Mouse (Mus musculus) ES-Bruce4 (cell line): ENCODE measurements around the gene Calm3. TPM values are rescaled to one million over a fixed set of nuclear protein-coding genes. Genes with fewer than 3 reads are reported as not detected.

Source experiments
- H3K27ac ChIP-seq: 2 replicates; pipeline ENCODE4 v1.5.1; 2012; ENCODE audit warnings: low read length, inconsistent platforms; ENCODE audit not compliant: insufficient read depth
- H3K27me3 ChIP-seq: 2 replicates; pipeline ENCODE4 v1.6.1; 2012; ENCODE audit warnings: mild to moderate bottlenecking, low read length, inconsistent platforms; ENCODE audit not compliant: control insufficient read depth, poor library complexity, insufficient read depth, severe bottlenecking
- H3K36me3 ChIP-seq: 2 replicates; pipeline ENCODE4 v1.6.1; 2012; ENCODE audit warnings: inconsistent platforms, mild to moderate bottlenecking, low read length, moderate library complexity; ENCODE audit not compliant: control insufficient read depth, poor library complexity, insufficient read depth, severe bottlenecking
- H3K4me1 ChIP-seq: one replicate; pipeline ENCODE4 v1.8.1; 2011; ENCODE audit warnings: low read length; ENCODE audit not compliant: control insufficient read depth, insufficient read depth
- H3K4me3 ChIP-seq: 2 replicates; pipeline ENCODE4 v1.5.1; 2011; ENCODE audit warnings: low read depth, mild to moderate bottlenecking, low read length
- H3K9ac ChIP-seq: 2 replicates; pipeline ENCODE4 v1.6.1; 2012; ENCODE audit warnings: low read depth, mild to moderate bottlenecking, inconsistent platforms; ENCODE audit not compliant: poor library complexity, severe bottlenecking
- H3K9me3 ChIP-seq: replicated peaks from 2 replicates; pipeline ENCODE4 v1.6.1; 2012; ENCODE audit warnings: mild to moderate bottlenecking, low read length, inconsistent platforms; ENCODE audit not compliant: control insufficient read depth, poor library complexity, insufficient read depth, severe bottlenecking
- CTCF ChIP-seq: IDR thresholded peaks from one replicate; pipeline ENCODE4 v1.8.1; 2011; ENCODE audit warnings: low read depth, low read length
- EP300 ChIP-seq: IDR thresholded peaks from 2 replicates; pipeline ENCODE4 v1.6.1; 2011; ENCODE audit warnings: low read depth, low read length; ENCODE audit not compliant: insufficient read depth
- POLR2A ChIP-seq: IDR thresholded peaks from one replicate; pipeline ENCODE4 v1.8.1; 2011; ENCODE audit warnings: low read length; ENCODE audit not compliant: insufficient read depth
- polyA plus RNA-seq: library from polyadenylated mRNA; stranded (reverse); fragments of >200 nt; gene quantifications from 2 replicates; pipeline ENCODE4 v1.2.4, GENCODE M21; 2011; ENCODE audit warnings: low read depth; ENCODE audit not compliant: missing spikeins, insufficient read depth, insufficient read length

Calm3 gene
- polyA plus RNA-seq, 1 experiment: 358 TPM

DNA sequence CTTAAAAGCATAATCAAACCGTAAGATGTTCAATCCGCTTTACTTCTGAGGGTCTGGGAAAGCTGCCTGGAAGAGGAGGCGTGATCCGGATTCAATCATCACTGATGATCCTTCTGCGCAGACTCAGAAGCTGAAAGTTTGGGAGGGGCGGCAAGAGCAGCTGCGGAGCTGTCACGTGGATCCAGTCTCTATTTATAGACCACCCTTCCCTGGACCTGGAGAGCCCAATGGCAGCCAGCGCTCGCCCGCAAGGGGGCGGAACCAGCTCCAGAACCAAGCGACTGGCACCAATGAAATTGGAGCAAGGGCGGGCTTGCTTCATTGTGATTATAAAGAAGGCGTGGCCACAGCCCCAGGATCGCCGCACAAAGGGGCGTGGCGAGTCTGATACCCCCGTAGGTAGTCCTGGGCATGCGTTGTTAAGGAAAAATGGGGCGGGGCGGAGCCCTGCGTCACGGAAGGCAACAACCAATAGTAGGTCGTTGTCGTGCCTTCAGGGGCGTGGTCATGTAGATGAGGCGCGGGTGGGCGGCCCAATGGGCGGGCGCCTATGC lies 49.1 kb downstream of the Calm3 start:
- peak overlapping the region; percentile 80 for H3K9ac ChIP-seq
- no peaks in the 10 kb centered on the region for H3K4me1 ChIP-seq

DNA sequence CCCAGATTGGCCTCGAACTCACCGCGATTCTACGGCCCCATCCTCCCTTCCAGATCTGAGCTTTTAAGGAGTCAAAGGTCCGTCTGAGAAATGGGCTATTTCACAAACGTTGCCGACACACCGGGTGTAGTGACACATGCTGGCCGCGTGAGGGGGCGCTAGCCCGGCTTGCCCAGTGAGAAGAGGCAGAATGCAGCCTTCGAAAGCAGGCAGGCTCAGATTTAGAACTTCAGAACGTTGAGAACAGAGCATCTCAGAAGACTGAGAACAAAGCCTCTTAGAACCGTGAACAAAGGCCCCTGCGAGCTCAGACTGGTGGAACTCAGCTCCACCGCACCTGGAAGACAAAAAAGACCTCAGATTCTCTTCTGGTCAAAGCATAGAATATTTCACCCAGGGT lies 49.7 kb downstream of the Calm3 start:
- Histone ChIP-seq H3K36me3 (no peaks in the 10 kb centered on the region), H3K27me3 (no peaks in the 10 kb centered on the region), H3K27ac (peak overlapping the region; percentile 71), H3K4me1 (no peaks in the 10 kb centered on the region), H3K9ac (peak overlapping the region; percentile 48), H3K9me3 (no peaks in the 10 kb centered on the region), H3K4me3 (peak overlapping the region; percentile 59)
- TF ChIP-seq POLR2A (no peak), EP300 (0 out of 2 replicates have a peak, but pooled peaks have one; percentile 46), CTCF (peak; percentile 97)

More for the DNA sequence above, 49.1 kb downstream of the Calm3 start:
- no peak for TF ChIP-seq CTCF
- TF ChIP-seq POLR2A: no peak
- no peak for TF ChIP-seq EP300
- Histone ChIP-seq H3K9me3 (no peaks in the 10 kb centered on the region), H3K36me3 (no peaks in the 10 kb centered on the region), H3K4me3 (peak overlapping the region; percentile 59), H3K27me3 (no peaks in the 10 kb centered on the region), H3K27ac (peak overlapping the region; percentile 71)

DNA sequence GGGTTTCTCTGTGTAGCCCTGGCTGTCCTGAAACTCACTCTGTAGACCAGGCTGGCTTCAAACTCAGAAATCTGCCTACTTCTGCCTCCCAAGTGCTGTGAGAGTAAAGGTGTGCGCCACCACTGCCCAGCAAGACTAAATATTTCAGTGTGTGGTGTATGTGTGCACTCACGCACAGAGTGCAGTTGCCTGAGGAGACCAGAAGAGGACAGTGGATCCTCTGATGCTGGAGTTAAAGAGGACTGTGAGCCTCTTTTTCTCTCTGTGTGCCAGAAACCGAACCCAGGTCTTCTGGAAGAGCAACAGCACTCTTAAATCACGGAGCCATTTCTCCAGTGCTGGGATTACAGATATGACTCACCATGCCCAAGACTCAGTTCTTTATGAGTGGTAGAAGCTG lies 50.5 kb downstream of the Calm3 start:
- Histone ChIP-seq H3K4me3 (no peak overlapping the region), H3K36me3 (no peaks in the 10 kb centered on the region), H3K9ac (no peak overlapping the region), H3K9me3 (no peaks in the 10 kb centered on the region), H3K27ac (no peak overlapping the region), H3K27me3 (no peaks in the 10 kb centered on the region), H3K4me1 (no peaks in the 10 kb centered on the region)
- no peak for TF ChIP-seq POLR2A
- TF ChIP-seq EP300: no peak
- no peak for TF ChIP-seq CTCF

DNA sequence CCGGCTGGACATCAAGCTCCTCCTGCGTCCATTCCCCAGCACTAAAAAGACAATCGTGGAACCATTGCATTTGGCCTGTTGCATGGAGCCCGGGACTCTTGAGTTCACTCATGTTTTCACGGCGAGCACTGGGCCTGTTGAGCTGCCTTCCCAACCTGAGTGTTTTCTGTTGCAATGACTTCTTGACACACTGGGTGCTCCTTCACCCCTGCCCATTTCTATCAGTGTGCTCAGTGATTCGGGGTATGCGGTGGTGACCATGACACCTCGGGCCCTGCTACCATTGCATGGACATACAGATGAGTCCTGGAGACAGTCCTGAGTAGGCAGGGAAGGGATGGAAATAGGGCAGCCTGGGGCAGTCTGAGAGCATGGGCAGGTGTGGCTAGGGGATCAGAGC lies 51.4 kb downstream of the Calm3 start:
- no peak for TF ChIP-seq EP300
- TF ChIP-seq CTCF: no peak
- no peak for TF ChIP-seq POLR2A
- H3K27ac ChIP-seq: no peak overlapping the region

DNA sequence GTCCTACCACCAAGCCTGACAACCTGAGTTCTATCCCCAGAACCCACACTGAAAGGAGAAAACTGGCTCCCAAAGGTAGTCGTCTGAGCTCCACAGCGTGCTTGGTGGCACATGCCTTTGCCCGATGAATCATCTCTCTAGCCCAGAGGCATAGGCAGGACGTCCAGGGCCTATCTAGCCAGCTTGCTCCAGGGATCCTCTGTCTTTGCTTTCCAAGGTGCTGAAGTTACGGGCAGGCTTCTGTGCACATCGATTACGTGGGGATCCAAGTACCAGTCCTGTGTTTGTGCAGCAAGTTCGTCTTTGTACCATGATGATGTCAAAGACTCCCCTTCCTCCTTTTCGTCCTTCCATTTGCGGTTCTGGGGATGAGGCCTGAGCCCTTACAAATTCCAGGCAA lies 52.3 kb downstream of the Calm3 start:
- TF ChIP-seq EP300: no peak
- no peak for TF ChIP-seq CTCF
- TF ChIP-seq POLR2A: no peak
- Histone ChIP-seq H3K9ac (no peak overlapping the region), H3K27me3 (no peaks in the 10 kb centered on the region), H3K4me1 (no peaks in the 10 kb centered on the region), H3K4me3 (no peak overlapping the region), H3K27ac (no peak overlapping the region), H3K36me3 (no peaks in the 10 kb centered on the region), H3K9me3 (no peaks in the 10 kb centered on the region)

More for the DNA sequence above, 51.4 kb downstream of the Calm3 start:
- Histone ChIP-seq H3K9me3 (no peaks in the 10 kb centered on the region), H3K9ac (no peak overlapping the region), H3K36me3 (no peaks in the 10 kb centered on the region), H3K4me3 (no peak overlapping the region), H3K4me1 (no peaks in the 10 kb centered on the region), H3K27me3 (no peaks in the 10 kb centered on the region)

DNA sequence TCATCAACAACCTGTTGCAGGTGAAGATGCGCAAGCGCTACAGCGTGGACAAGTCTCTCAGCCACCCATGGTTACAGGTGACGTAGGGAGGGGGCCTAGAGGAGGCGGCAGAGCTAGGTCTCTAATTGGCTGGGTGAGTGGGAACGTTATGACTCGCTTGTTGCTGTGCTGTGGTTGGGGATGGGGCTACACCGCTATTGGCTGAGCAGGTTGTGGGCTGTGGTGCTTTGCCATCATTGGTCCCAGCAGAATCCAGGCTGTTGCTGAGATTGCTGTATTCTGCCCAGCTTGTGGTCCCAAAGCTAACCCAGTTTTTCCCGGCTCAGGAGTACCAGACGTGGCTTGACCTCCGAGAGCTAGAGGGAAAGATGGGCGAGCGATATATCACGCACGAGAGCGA lies 54.4 kb downstream of the Calm3 start:
- no peaks in the 10 kb centered on the region for H3K27me3 ChIP-seq
- 0 out of 2 replicates have a peak overlapping the region, but pooled peaks have one; percentile 6 for H3K9ac ChIP-seq
- H3K36me3 ChIP-seq: no peaks in the 10 kb centered on the region
- no peaks in the 10 kb centered on the region for H3K9me3 ChIP-seq
- no peaks in the 10 kb centered on the region for H3K4me1 ChIP-seq
- H3K27ac ChIP-seq: no peak overlapping the region
- TF ChIP-seq CTCF (no peak), EP300 (no peak), POLR2A (no peak)
- peak overlapping the region; percentile 60 for H3K4me3 ChIP-seq
